In the genomic region with DNA sequence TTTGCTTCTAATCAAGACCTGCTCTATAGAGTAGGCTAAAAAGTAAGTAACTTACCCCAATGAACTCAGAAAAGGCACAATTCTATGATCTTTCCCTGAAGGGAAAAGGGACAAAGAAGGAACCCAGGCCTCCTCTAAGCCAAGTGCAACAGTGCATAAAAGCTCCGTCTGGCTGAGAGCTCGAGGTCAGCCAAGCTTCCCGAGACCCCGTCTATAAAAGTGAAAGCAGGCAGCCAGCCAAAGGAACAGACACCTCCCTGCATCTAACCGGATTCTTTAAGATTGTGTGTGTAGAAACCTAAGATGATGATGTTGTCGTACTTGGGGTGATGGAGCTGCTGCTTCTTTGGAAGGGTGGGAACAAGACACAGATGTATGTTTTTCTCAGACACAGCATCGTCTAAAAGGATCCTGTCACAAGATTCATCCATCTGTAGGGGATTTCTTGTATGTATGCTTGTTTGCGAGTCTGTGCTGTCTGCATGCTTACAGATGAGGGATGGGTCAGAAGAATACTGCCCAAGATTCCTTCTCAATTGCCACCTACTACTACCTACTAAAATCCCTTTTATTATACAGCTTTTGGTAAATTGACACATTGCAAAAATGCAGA, we compare ENCODE assay signal across 16 mouse cellular contexts. TPM values are rescaled to one million over a fixed set of nuclear protein-coding genes. Genes with fewer than 3 reads are reported as not detected.
DNase-seq lines count a peak whose midpoint lies in the region; ATAC-seq and TF ChIP-seq lines count a peak whose summit lies in the region.
"Had no signal": no experiment of that assay in that cellular context is flagged by ENCODE, and none has a peak within 500 bp of the region (broad histone marks: within the 10 kb centered on the region; RNA-seq: fewer than 3 reads in every experiment).

No protein-coding gene starts in this region.

- H3K27me3 ChIP-seq in forebrain, embryonic 16.5 days (replicated peaks; ENCODE audit: control insufficient read depth, insufficient read depth, low read length), result no peaks in the 10 kb centered on the region
- no peaks in the 10 kb centered on the region for H3K27me3 ChIP-seq in forebrain, embryonic 15.5 days
- H3K27me3 ChIP-seq in kidney, embryonic 16.5 days (ENCODE audit: insufficient read depth, low read length), result no peaks in the 10 kb centered on the region
- no peaks in the 10 kb centered on the region for H3K27me3 ChIP-seq in C2C12 (ENCODE audit: control insufficient read depth, insufficient read depth, insufficient read length)
- H3K27me3 ChIP-seq: limb, embryonic 12.5 days; lung, embryonic 15.5 days had no signal

- TF ChIP-seq POLR2A in brain, embryonic 14.5 days (IDR thresholded peaks at IDR 0.05; ENCODE audit: borderline replicate concordance, extremely low read depth, insufficient read depth, insufficient read length, poor library complexity, severe bottlenecking), result no peak

- H3K4me3 ChIP-seq in forebrain, embryonic 16.5 days (replicated peaks; ENCODE audit: low read length), result no peak overlapping the region
- no peak overlapping the region for H3K4me3 ChIP-seq in forebrain, embryonic 15.5 days
- no peak overlapping the region for H3K4me3 ChIP-seq in kidney, embryonic 16.5 days (ENCODE audit: low read length)
- no peak overlapping the region for H3K4me3 ChIP-seq in C2C12 (ENCODE audit: insufficient read depth, poor library complexity, severe bottlenecking)
- H3K4me3 ChIP-seq: erythroblast, embryonic 14.5 days; limb, embryonic 12.5 days; lung, embryonic 15.5 days had no signal

- no peaks in the 10 kb centered on the region for H3K9me3 ChIP-seq in forebrain, embryonic 16.5 days (ENCODE audit: control insufficient read depth, low read length)
- no peaks in the 10 kb centered on the region for H3K9me3 ChIP-seq in forebrain, embryonic 15.5 days
- H3K9me3 ChIP-seq in kidney, embryonic 16.5 days (ENCODE audit: low read length), result no peaks in the 10 kb centered on the region
- H3K9me3 ChIP-seq: limb, embryonic 12.5 days; lung, embryonic 15.5 days had no signal

- peak overlapping the region; percentile 3 for H3ac ChIP-seq in C2C12 (ENCODE audit: control insufficient read depth, insufficient read length, low read depth)

- no peaks in the 10 kb centered on the region for H3K79me2 ChIP-seq in C2C12 (ENCODE audit: control insufficient read depth, insufficient read depth)

- no peak overlapping the region for H3K27ac ChIP-seq in forebrain, embryonic 16.5 days (ENCODE audit: low read length)
- no peak overlapping the region for H3K27ac ChIP-seq in forebrain, embryonic 15.5 days (replicated peaks)
- H3K27ac ChIP-seq in kidney, embryonic 16.5 days (ENCODE audit: low read length), result no peak overlapping the region
- H3K27ac ChIP-seq: limb, embryonic 12.5 days; lung, embryonic 15.5 days had no signal

- no peak for TF ChIP-seq CTCF in C2C12 (IDR thresholded peaks at IDR 0.05; ENCODE audit: control insufficient read depth, insufficient read depth, insufficient read length)
- TF ChIP-seq CTCF in brain, embryonic 14.5 days (IDR thresholded peaks at IDR 0.05; ENCODE audit: borderline replicate concordance, extremely low read depth, insufficient read depth, insufficient read length), result no peak

- H3K79me3 ChIP-seq in C2C12 (ENCODE audit: low read depth), result no peaks in the 10 kb centered on the region

- ATAC-seq in forebrain, embryonic 16.5 days, result peak; percentile 36; the same call in 1 of the 2 replicates
- ATAC-seq in forebrain, embryonic 15.5 days (replicated peaks), result no peak
- peak; percentile 82 for ATAC-seq in kidney, embryonic 16.5 days (ENCODE audit: low FRiP score, low TSS enrichment)
- ATAC-seq in inflammation-experienced regulatory T-cells, adult 6 months, result no peak

- H3K9ac ChIP-seq in forebrain, embryonic 16.5 days (replicated peaks; ENCODE audit: low read depth, low read length), result no peak overlapping the region
- H3K9ac ChIP-seq in forebrain, embryonic 15.5 days (replicated peaks), result no peak overlapping the region
- no peak overlapping the region for H3K9ac ChIP-seq in kidney, embryonic 16.5 days (replicated peaks; ENCODE audit: low read length)
- H3K9ac ChIP-seq: limb, embryonic 12.5 days; lung, embryonic 15.5 days had no signal

- 0 out of 2 replicates have a peak, but pooled peaks cover 2% of the 10 kb centered on the region for H3K4me1 ChIP-seq in forebrain, embryonic 16.5 days (replicated peaks; ENCODE audit: control insufficient read depth, insufficient read depth, low read length)
- peaks cover 4% of the 10 kb centered on the region; the same call in 1 of the 2 replicates for H3K4me1 ChIP-seq in forebrain, embryonic 15.5 days
- H3K4me1 ChIP-seq in kidney, embryonic 16.5 days (ENCODE audit: insufficient read depth, low read length), result 0 out of 2 replicates have a peak, but pooled peaks cover 3% of the 10 kb centered on the region
- H3K4me1 ChIP-seq: limb, embryonic 12.5 days; lung, embryonic 15.5 days had no signal

- no peaks in the 10 kb centered on the region for H3K36me3 ChIP-seq in forebrain, embryonic 16.5 days (ENCODE audit: control insufficient read depth, insufficient read depth)
- H3K36me3 ChIP-seq in forebrain, embryonic 15.5 days, result no peaks in the 10 kb centered on the region
- H3K36me3 ChIP-seq in kidney, embryonic 16.5 days (ENCODE audit: insufficient read depth, low read length), result no peaks in the 10 kb centered on the region
- H3K36me3 ChIP-seq in C2C12 (ENCODE audit: control insufficient read depth, insufficient read depth), result no peaks in the 10 kb centered on the region
- H3K36me3 ChIP-seq: limb, embryonic 12.5 days; lung, embryonic 15.5 days had no signal

- no peak for DNase-seq in kidney, adult 8-10 months
- DNase-seq in brain, embryonic 14.5 days (ENCODE audit: low read depth), result peak; percentile 69
- no peak for DNase-seq in lung, postnatal 10 days
- DNase-seq: cerebellum, adult 9-10 months; gastrocnemius, postnatal 10 days; layer of hippocampus, adult 9-11 months; spleen, adult 18-20 months; thymus, postnatal 36 days had no signal

- no peak overlapping the region; the same call in 1 of the 2 replicates for H3K4me2 ChIP-seq in forebrain, embryonic 16.5 days (ENCODE audit: low read length)
- no peak overlapping the region for H3K4me2 ChIP-seq in forebrain, embryonic 15.5 days (replicated peaks)
- H3K4me2 ChIP-seq in kidney, embryonic 16.5 days (replicated peaks; ENCODE audit: low read depth, low read length), result peak overlapping the region; percentile 22; the same call in 1 of the 2 replicates
- H3K4me2 ChIP-seq: limb, embryonic 12.5 days; lung, embryonic 15.5 days had no signal

- WGBS in forebrain, embryonic 16.5 days, result 29% methylated on average over 8 of the region's 8 CpGs
- 25% methylated on average over 8 of the region's 8 CpGs for WGBS in forebrain, embryonic 15.5 days
- WGBS in kidney, embryonic 16.5 days, result 17% methylated on average over 8 of the region's 8 CpGs

TF ChIP-seq in C2C12, 6 proteins besides CTCF, POLR2A, EP300 and RAD21:
- TF ChIP-seq FOSL1 (IDR thresholded peaks at IDR 0.05; ENCODE audit: insufficient read depth, low read length, poor library complexity, severe bottlenecking), result no peak
- TF ChIP-seq CEBPB (IDR thresholded peaks at IDR 0.05; ENCODE audit: low read depth), result no peak
- TF ChIP-seq MYOD1 (IDR thresholded peaks at IDR 0.05; ENCODE audit: control insufficient read depth, insufficient read length, low read depth), result no peak
- TF ChIP-seq USF1 (IDR thresholded peaks at IDR 0.05; ENCODE audit: low read depth), result no peak
- TF ChIP-seq MYOG (IDR thresholded peaks at IDR 0.05; ENCODE audit: control insufficient read depth, extremely low read depth, insufficient read length), result no peak
- TF ChIP-seq MAX (IDR thresholded peaks at IDR 0.05), result no peak

RNA-seq across cellular contexts. Expression of a gene that starts 40.5 kb away (rescaled TPM):
- polyA plus RNA-seq in forebrain, embryonic 16.5 days (2015; fragmentation: Nextera tagmentation; extraction: Ambion mirVana), result 107 and 108 TPM in 2 replicates
- 90.5 and 106 TPM in 2 replicates for polyA plus RNA-seq in forebrain, embryonic 15.5 days (2015; fragmentation: Nextera tagmentation; extraction: Ambion mirVana)
- 54.7 and 57.4 TPM in 2 replicates for polyA plus RNA-seq in kidney, embryonic 16.5 days (2015; fragmentation: Nextera tagmentation; extraction: Ambion mirVana)
- 15.9 TPM for polyA plus RNA-seq in C2C12 (2012; fragmentation: generic; extraction: Trizol)
- polyA plus RNA-seq in brain, embryonic 14.5 days (2012; rRNA removed), result 80.3 and 93.8 TPM in 2 replicates
- 10 to 100 TPM; 57.6 to 69.4 (median 67.7) TPM for polyA plus RNA-seq in inflammation-experienced regulatory T-cells, adult 6 months (2017; shearing (Covaris generic))

Comparison
In these comparisons a context has a peak if more than half of its experiments do, and no peak if none do; other contexts are left out.
1. ATAC-seq: peak in forebrain, embryonic 16.5 days (single experiment) and kidney, embryonic 16.5 days (single experiment); none in forebrain, embryonic 15.5 days (single experiment) and inflammation-experienced regulatory T-cells, adult 6 months (single experiment).